Mouse (Mus musculus) heart, postnatal 14 days (tissue): ENCODE data around the gene Dnmt3a. TPM values are rescaled to one million over a fixed set of nuclear protein-coding genes. Genes with fewer than 3 reads are reported as not detected.

Experiments
- DNase-seq, 2 experiments: peaks; one replicate each; pipeline ENCODE4 v3.0.0; 2021 to 2022
- intact Hi-C: fragments of 180-260 bp; cut with DNase I; formaldehyde crosslinking; loops from one replicate; pipeline ENCODE4 v1.15.1; 2025
- total RNA-seq, 2 experiments: library from RNA; stranded (reverse); gene quantifications; 2 replicates each; pipeline ENCODE4 v1.2.3; 2021

The Dnmt3a gene
- total RNA-seq, 2 experiments from 2014 or later, result 118 to 122 TPM

GRCm38 (mm10) chr12:3868676-3869458 lies 63.1 kb downstream of the Dnmt3a start:
- DNase-seq, result peak; percentile 72 to 73
- intact Hi-C loops, result no loop called here

GRCm38 (mm10) chr12:3870024-3870423 lies 64.2 kb downstream of the Dnmt3a start:
- intact Hi-C loops, result loop anchor here (5.0 kb wide), 2 partner anchors 52 to 63 kb away; partner anchors contain the start of gene Dnmt3a

GRCm38 (mm10) chr12:3870859-3871462 lies 65.2 kb downstream of the Dnmt3a start:
- DNase-seq, result no peak
- intact Hi-C loops, result loop anchor here (5.0 kb wide), 2 partner anchors 51 to 64 kb away; partner anchors contain the start of gene Dnmt3a

More at GRCm38 (mm10) chr12:3870024-3870423, 64.2 kb downstream of the Dnmt3a start:
- DNase-seq, result no peak

GRCm38 (mm10) chr12:3871637-3872036 lies 65.8 kb downstream of the Dnmt3a start:
- intact Hi-C loops, result loop anchor here (5.0 kb wide), 2 partner anchors 51 to 64 kb away; partner anchors contain the start of gene Dnmt3a

GRCm38 (mm10) chr12:3872410-3873230 lies 66.8 kb downstream of the Dnmt3a start:
- DNase-seq, result no peak
- intact Hi-C loops, result loop anchor here (5.0 kb wide), 2 partner anchors 50 to 65 kb away; partner anchors contain the start of gene Dnmt3a

More at GRCm38 (mm10) chr12:3871637-3872036, 65.8 kb downstream of the Dnmt3a start:
- peak; percentile 80 to 91 for DNase-seq

GRCm38 (mm10) chr12:3875474-3875873 lies 69.7 kb downstream of the Dnmt3a start:
- intact Hi-C loops, result no loop called here
- DNase-seq, result no peak

- intact Hi-C loops, result no loop called here
- DNase-seq, result no peak
These were observed 71.6 kb downstream of the Dnmt3a start for GRCm38 (mm10) chr12:3877376-3877775.

GRCm38 (mm10) chr12:3881474-3881873 lies 75.7 kb downstream of the Dnmt3a start:
- intact Hi-C loops, result no loop called here
- DNase-seq, result no peak

- intact Hi-C loops, result no loop called here
- no peak for DNase-seq
These were observed 79.2 kb downstream of the Dnmt3a start for GRCm38 (mm10) chr12:3884892-3885493.

GRCm38 (mm10) chr12:3886601-3887000 lies 80.8 kb downstream of the Dnmt3a start:
- intact Hi-C loops, result no loop called here

GRCm38 (mm10) chr12:3887515-3888325 lies 81.9 kb downstream of the Dnmt3a start:
- DNase-seq, result no peak
- intact Hi-C loops, result no loop called here

More at GRCm38 (mm10) chr12:3886601-3887000, 80.8 kb downstream of the Dnmt3a start:
- DNase-seq, result no peak

- intact Hi-C loops, result no loop called here
- DNase-seq, result no peak
These were observed 84.2 kb downstream of the Dnmt3a start for GRCm38 (mm10) chr12:3889875-3890635.

- intact Hi-C loops, result no loop called here
- peak; percentile 39 to 42 for DNase-seq
These were observed 85.2 kb downstream of the Dnmt3a start for GRCm38 (mm10) chr12:3890753-3891751.

- intact Hi-C loops, result no loop called here
- no peak for DNase-seq
These were observed 86.0 kb downstream of the Dnmt3a start for GRCm38 (mm10) chr12:3891779-3892239.

- intact Hi-C loops, result no loop called here
These were observed 86.6 kb downstream of the Dnmt3a start for GRCm38 (mm10) chr12:3892240-3893059.

GRCm38 (mm10) chr12:3893335-3893734 lies 87.5 kb downstream of the Dnmt3a start:
- intact Hi-C loops, result no loop called here

More at GRCm38 (mm10) chr12:3892240-3893059, 86.6 kb downstream of the Dnmt3a start:
- no peak for DNase-seq

More at GRCm38 (mm10) chr12:3893335-3893734, 87.5 kb downstream of the Dnmt3a start:
- no peak for DNase-seq
